In the genomic region with DNA sequence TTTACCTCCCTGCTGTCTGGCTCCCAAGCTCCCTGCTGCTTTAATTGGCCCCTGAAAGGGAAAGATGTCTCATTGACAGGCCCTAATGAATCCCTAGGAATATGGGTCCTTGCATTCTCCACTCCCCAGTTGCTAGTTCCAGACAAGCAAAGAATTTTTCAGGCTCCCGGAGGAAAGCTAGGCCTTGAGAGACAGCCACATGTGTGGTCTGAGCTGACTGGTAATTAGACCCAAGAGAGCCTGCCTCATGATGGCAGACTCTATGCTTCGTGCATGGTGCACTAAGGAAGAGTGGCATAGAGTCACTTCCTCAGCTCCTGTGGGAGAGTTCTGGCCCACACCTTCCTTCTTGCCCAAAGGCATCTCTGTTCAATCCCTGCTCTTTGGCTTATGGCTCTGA, we compare ENCODE assay signal across 21 mouse cellular contexts. TPM values are rescaled to one million over a fixed set of nuclear protein-coding genes. Genes with fewer than 3 reads are reported as not detected.
DNase-seq lines count a peak whose midpoint lies in the region; ATAC-seq lines count a peak whose summit lies in the region.
"Had no signal": no experiment of that assay in that cellular context is flagged by ENCODE, and none has a peak within 500 bp of the region (broad histone marks: within the 10 kb centered on the region; RNA-seq: fewer than 3 reads in every experiment).

No protein-coding gene starts in this region.

- ATAC-seq in hindbrain, embryonic 13.5 days (ENCODE audit: low FRiP score): no peak
- ATAC-seq in hindbrain, embryonic 16.5 days: no peak
- ATAC-seq in limb, embryonic 13.5 days (ENCODE audit: low FRiP score, low read depth): 0 out of 2 replicates have a peak, but pooled peaks have one; percentile 11
- ATAC-seq: activated CD4-positive, CD25-positive, alpha-beta regulatory T cell, adult 4 months; forebrain, embryonic 16.5 days; inflammation-experienced regulatory T-cells, adult 6 months; Patski had no signal

- H3K4me3 ChIP-seq in hindbrain, embryonic 13.5 days: no peak overlapping the region
- H3K4me3 ChIP-seq in hindbrain, embryonic 16.5 days (ENCODE audit: low read length): no peak overlapping the region
- no peak overlapping the region for H3K4me3 ChIP-seq in limb, embryonic 13.5 days
- H3K4me3 ChIP-seq: forebrain, embryonic 12.5 days; heart, embryonic 10.5 days; hindbrain, embryonic 15.5 days had no signal

- no peaks in the 10 kb centered on the region for H3K36me3 ChIP-seq in hindbrain, embryonic 13.5 days
- H3K36me3 ChIP-seq in hindbrain, embryonic 16.5 days (ENCODE audit: control insufficient read depth, insufficient read depth, low read length): no peaks in the 10 kb centered on the region
- no peaks in the 10 kb centered on the region for H3K36me3 ChIP-seq in limb, embryonic 13.5 days
- H3K36me3 ChIP-seq: forebrain, embryonic 12.5 days; heart, embryonic 10.5 days; hindbrain, embryonic 15.5 days had no signal

- no peaks in the 10 kb centered on the region for H3K9me3 ChIP-seq in hindbrain, embryonic 13.5 days
- no peaks in the 10 kb centered on the region for H3K9me3 ChIP-seq in hindbrain, embryonic 16.5 days (ENCODE audit: control insufficient read depth, low read length)
- H3K9me3 ChIP-seq in limb, embryonic 13.5 days: no peaks in the 10 kb centered on the region
- H3K9me3 ChIP-seq: forebrain, embryonic 12.5 days; heart, embryonic 10.5 days; hindbrain, embryonic 15.5 days had no signal

- no peak overlapping the region for H3K4me2 ChIP-seq in hindbrain, embryonic 13.5 days
- no peak overlapping the region for H3K4me2 ChIP-seq in hindbrain, embryonic 16.5 days (ENCODE audit: low read length)
- H3K4me2 ChIP-seq in limb, embryonic 13.5 days (replicated peaks): no peak overlapping the region
- H3K4me2 ChIP-seq: forebrain, embryonic 12.5 days; hindbrain, embryonic 15.5 days had no signal

- peak; percentile 9 for DNase-seq in retina, postnatal 1 day
- no peak for DNase-seq in retina, embryonic 14.5 days (ENCODE audit: low spot score)
- no peak for DNase-seq in cerebellum, postnatal 25 days
- DNase-seq: adrenal gland, adult 2 months; adrenal gland, postnatal 25 days; cerebellum, adult 11 months; cerebellum, adult 8-10 months; cerebellum, postnatal 14 days had no signal

- peak overlapping the region; percentile 55; the same call in 1 of the 2 replicates for H3K27ac ChIP-seq in hindbrain, embryonic 13.5 days
- no peak overlapping the region for H3K27ac ChIP-seq in hindbrain, embryonic 16.5 days (ENCODE audit: low read depth, low read length)
- H3K27ac ChIP-seq in limb, embryonic 13.5 days: no peak overlapping the region; the same call in 1 of the 2 replicates
- H3K27ac ChIP-seq: forebrain, embryonic 12.5 days; heart, embryonic 10.5 days; hindbrain, embryonic 15.5 days had no signal

- no peak overlapping the region for H3K9ac ChIP-seq in hindbrain, embryonic 13.5 days
- H3K9ac ChIP-seq in hindbrain, embryonic 16.5 days (ENCODE audit: low read depth, low read length): no peak overlapping the region
- no peak overlapping the region for H3K9ac ChIP-seq in limb, embryonic 13.5 days
- H3K9ac ChIP-seq: forebrain, embryonic 12.5 days; hindbrain, embryonic 15.5 days had no signal

- 27% methylated on average over 2 of the region's 2 CpGs for WGBS in hindbrain, embryonic 13.5 days
- WGBS in hindbrain, embryonic 16.5 days: 20% methylated on average over 2 of the region's 2 CpGs
- WGBS in limb, embryonic 13.5 days: 15% methylated on average over 2 of the region's 2 CpGs

- H3K27me3 ChIP-seq in hindbrain, embryonic 13.5 days: no peaks in the 10 kb centered on the region
- H3K27me3 ChIP-seq in hindbrain, embryonic 16.5 days (replicated peaks; ENCODE audit: control insufficient read depth, insufficient read depth, low read length): no peaks in the 10 kb centered on the region
- H3K27me3 ChIP-seq in limb, embryonic 13.5 days: no peaks in the 10 kb centered on the region; the same call in none of the 2 replicates
- H3K27me3 ChIP-seq: CH12.LX; forebrain, embryonic 12.5 days; hindbrain, embryonic 15.5 days had no signal

- peaks cover 27% of the 10 kb centered on the region for H3K4me1 ChIP-seq in hindbrain, embryonic 13.5 days (replicated peaks)
- no peaks in the 10 kb centered on the region for H3K4me1 ChIP-seq in hindbrain, embryonic 16.5 days (ENCODE audit: control insufficient read depth, insufficient read depth, low read depth, low read length)
- peaks cover 15% of the 10 kb centered on the region for H3K4me1 ChIP-seq in limb, embryonic 13.5 days
- H3K4me1 ChIP-seq: heart, embryonic 10.5 days had no signal

RNA-seq across cellular contexts. Expression of a gene that starts 24.6 kb away (rescaled TPM):
- polyA plus RNA-seq in hindbrain, embryonic 13.5 days (2015; fragmentation: Nextera tagmentation; extraction: Ambion mirVana): not detected in 2 replicates
- not detected in 2 replicates for polyA plus RNA-seq in hindbrain, embryonic 16.5 days (2015; fragmentation: Nextera tagmentation; extraction: Ambion mirVana)
- not detected in 2 replicates for polyA plus RNA-seq in limb, embryonic 13.5 days (2015; fragmentation: Nextera tagmentation; extraction: Ambion mirVana)
- polyA plus RNA-seq: activated CD4-positive, CD25-positive, alpha-beta regulatory T cell, adult 4 months; adrenal gland, adult 2 months; forebrain, embryonic 12.5 days; forebrain, embryonic 16.5 days; frontal cortex, adult 2 months; heart, embryonic 10.5 days; heart, embryonic 14.5 days; hindbrain, embryonic 15.5 days; inflammation-experienced regulatory T-cells, adult 6 months; Patski had no signal

RNA-seq across cellular contexts. Expression of a gene that starts 40.3 kb away (rescaled TPM):
- 2.2 TPM in 2 replicates for polyA plus RNA-seq in hindbrain, embryonic 13.5 days (2015; fragmentation: Nextera tagmentation; extraction: Ambion mirVana)
- polyA plus RNA-seq in hindbrain, embryonic 16.5 days (2015; fragmentation: Nextera tagmentation; extraction: Ambion mirVana): 2.3 and 2.8 TPM in 2 replicates
- polyA plus RNA-seq in limb, embryonic 13.5 days (2015; fragmentation: Nextera tagmentation; extraction: Ambion mirVana): 4.0 and 4.3 TPM in 2 replicates

RNA-seq across cellular contexts. Expression of a gene that starts 57.9 kb away (rescaled TPM):
- not detected in 2 replicates for polyA plus RNA-seq in hindbrain, embryonic 13.5 days (2015; fragmentation: Nextera tagmentation; extraction: Ambion mirVana)
- polyA plus RNA-seq in hindbrain, embryonic 16.5 days (2015; fragmentation: Nextera tagmentation; extraction: Ambion mirVana): not detected in 2 replicates
- not detected in 2 replicates for polyA plus RNA-seq in limb, embryonic 13.5 days (2015; fragmentation: Nextera tagmentation; extraction: Ambion mirVana)
- polyA plus RNA-seq: activated CD4-positive, CD25-positive, alpha-beta regulatory T cell, adult 4 months; adrenal gland, adult 2 months; forebrain, embryonic 12.5 days; forebrain, embryonic 16.5 days; heart, embryonic 14.5 days; hindbrain, embryonic 15.5 days; inflammation-experienced regulatory T-cells, adult 6 months; Patski had no signal
